Mouse (Mus musculus) kidney, adult 2 months (tissue): ENCODE results near the gene Mylk2.

Source experiments
- CTCF ChIP-seq: fragments of 200-500 bp; conservative IDR thresholded peaks from 2 replicates; pipeline ENCODE4 v1.5.1; 2011; ENCODE audit warnings: low read depth, mild to moderate bottlenecking, control low read depth, low read length, moderate library complexity, mixed read lengths; ENCODE audit not compliant: insufficient read depth, insufficient read length
- POLR2A ChIP-seq: fragments of 200-500 bp; IDR thresholded peaks from one replicate; pipeline ENCODE4 v1.6.1; 2011; ENCODE audit warnings: low read depth, low read length, control low read depth

DNA sequence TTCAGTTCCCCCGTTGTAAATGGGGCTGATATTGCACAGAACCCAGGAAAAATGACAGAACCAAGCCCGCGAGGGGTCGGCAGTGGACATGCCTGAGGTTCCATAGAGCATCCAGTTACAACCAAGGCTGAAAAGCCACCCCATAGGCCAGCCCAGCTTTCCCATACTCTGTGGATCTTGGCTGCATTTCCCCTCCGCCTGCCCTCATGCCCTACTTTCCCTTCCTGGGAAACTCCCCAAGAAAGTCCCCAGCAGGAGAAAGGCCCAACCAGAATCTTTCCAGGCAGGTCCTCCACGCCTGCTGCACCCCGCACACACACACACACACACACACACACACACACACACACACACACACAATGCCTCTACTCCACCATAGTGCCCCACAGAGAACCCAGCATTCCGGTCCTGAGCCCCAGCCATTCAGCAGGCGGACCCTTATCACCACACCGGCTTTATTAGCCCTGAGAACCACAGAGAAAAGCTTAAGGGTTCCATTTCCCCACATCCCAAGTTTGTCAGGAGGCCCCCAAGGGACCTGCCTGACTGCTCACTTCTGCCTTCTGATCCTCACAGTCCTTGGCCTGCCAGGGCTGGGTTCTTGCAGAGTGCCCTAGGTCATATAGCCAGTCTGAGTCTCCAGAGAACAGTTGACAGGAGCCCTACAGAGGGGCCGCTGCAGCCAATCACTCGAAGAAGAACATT, 20.5 kb downstream of the Mylk2 start:
- TF ChIP-seq CTCF (no peak), POLR2A (no peak)
